Mouse (Mus musculus): ENCODE data around the gene Fam89a. TPM values are rescaled to one million over a fixed set of nuclear protein-coding genes. Genes with fewer than 3 reads are reported as not detected.

The Fam89a gene
- polyA plus RNA-seq, 1 experiment = not detected

GRCm38 (mm10) chr8:124715736-124716135 lies 35.9 kb downstream of the Fam89a start:
- WGBS = 93% methylated on average over 8 of the region's 8 CpGs
- Histone ChIP-seq H3K4me3 (replicated peaks; ENCODE audit: control insufficient read depth, low read depth, low read length) (no peak overlapping the region), H3K27ac (ENCODE audit: control insufficient read depth, insufficient read depth, low read depth, low read length, poor library complexity) (no peak overlapping the region), H3K4me1 (ENCODE audit: control insufficient read depth, insufficient read depth, low read length) (no peaks in the 10 kb centered on the region; the same call in 1 of the 2 replicates)
- TF ChIP-seq POLR2A (IDR thresholded peaks at IDR 0.05; ENCODE audit: borderline replicate concordance, control insufficient read depth, low read depth, low read length) (no peak), CTCF (IDR thresholded peaks at IDR 0.05; ENCODE audit: control insufficient read depth, insufficient read depth, low read length) (no peak)

- Histone ChIP-seq H3K27ac (ENCODE audit: control insufficient read depth, insufficient read depth, low read depth, low read length, poor library complexity) (no peak overlapping the region), H3K4me3 (replicated peaks; ENCODE audit: control insufficient read depth, low read depth, low read length) (no peak overlapping the region), H3K4me1 (ENCODE audit: control insufficient read depth, insufficient read depth, low read length) (no peaks in the 10 kb centered on the region; the same call in 1 of the 2 replicates)
- TF ChIP-seq CTCF (IDR thresholded peaks at IDR 0.05; ENCODE audit: control insufficient read depth, insufficient read depth, low read length) (no peak), POLR2A (IDR thresholded peaks at IDR 0.05; ENCODE audit: borderline replicate concordance, control insufficient read depth, low read depth, low read length) (no peak)
- 53% methylated on average over 6 of the region's 6 CpGs for WGBS
Measured at GRCm38 (mm10) chr8:124713207-124713606, 38.4 kb downstream of the Fam89a start.

GRCm38 (mm10) chr8:124705823-124706222 lies 45.8 kb downstream of the Fam89a start:
- Histone ChIP-seq H3K27ac (ENCODE audit: control insufficient read depth, insufficient read depth, low read depth, low read length, poor library complexity) (no peak overlapping the region), H3K4me3 (replicated peaks; ENCODE audit: control insufficient read depth, low read depth, low read length) (no peak overlapping the region), H3K4me1 (ENCODE audit: control insufficient read depth, insufficient read depth, low read length) (peaks cover 5% of the 10 kb centered on the region)
- TF ChIP-seq CTCF (IDR thresholded peaks at IDR 0.05; ENCODE audit: control insufficient read depth, insufficient read depth, low read length) = no peak
- no peak for TF ChIP-seq POLR2A (IDR thresholded peaks at IDR 0.05; ENCODE audit: borderline replicate concordance, control insufficient read depth, low read depth, low read length)
- WGBS = 94% methylated on average over 8 of the region's 8 CpGs

GRCm38 (mm10) chr8:124704376-124704775 lies 47.3 kb downstream of the Fam89a start:
- WGBS = 90% methylated on average over 4 of the region's 4 CpGs
- TF ChIP-seq POLR2A (IDR thresholded peaks at IDR 0.05; ENCODE audit: borderline replicate concordance, control insufficient read depth, low read depth, low read length) (no peak), CTCF (IDR thresholded peaks at IDR 0.05; ENCODE audit: control insufficient read depth, insufficient read depth, low read length) (no peak)
- Histone ChIP-seq H3K27ac (ENCODE audit: control insufficient read depth, insufficient read depth, low read depth, low read length, poor library complexity) (no peak overlapping the region), H3K4me1 (ENCODE audit: control insufficient read depth, insufficient read depth, low read length) (peaks cover 11% of the 10 kb centered on the region), H3K4me3 (replicated peaks; ENCODE audit: control insufficient read depth, low read depth, low read length) (no peak overlapping the region)

GRCm38 (mm10) chr8:124703526-124703925 lies 48.1 kb downstream of the Fam89a start:
- Histone ChIP-seq H3K4me3 (replicated peaks; ENCODE audit: control insufficient read depth, low read depth, low read length) (no peak overlapping the region), H3K27ac (ENCODE audit: control insufficient read depth, insufficient read depth, low read depth, low read length, poor library complexity) (no peak overlapping the region), H3K4me1 (ENCODE audit: control insufficient read depth, insufficient read depth, low read length) (peaks cover 11% of the 10 kb centered on the region)
- 84% methylated on average over 4 of the region's 4 CpGs for WGBS
- no peak for TF ChIP-seq CTCF (IDR thresholded peaks at IDR 0.05; ENCODE audit: control insufficient read depth, insufficient read depth, low read length)
- TF ChIP-seq POLR2A (IDR thresholded peaks at IDR 0.05; ENCODE audit: borderline replicate concordance, control insufficient read depth, low read depth, low read length) = no peak

- H3K4me1 ChIP-seq (ENCODE audit: control insufficient read depth, insufficient read depth, low read length) = peaks cover 11% of the 10 kb centered on the region
- H3K4me3 ChIP-seq (replicated peaks; ENCODE audit: control insufficient read depth, low read depth, low read length) = no peak overlapping the region
- no peak overlapping the region; the same call in 1 of the 2 replicates for H3K27ac ChIP-seq (ENCODE audit: control insufficient read depth, insufficient read depth, low read depth, low read length, poor library complexity)
- TF ChIP-seq POLR2A (IDR thresholded peaks at IDR 0.05; ENCODE audit: borderline replicate concordance, control insufficient read depth, low read depth, low read length) (no peak), CTCF (IDR thresholded peaks at IDR 0.05; ENCODE audit: control insufficient read depth, insufficient read depth, low read length) (no peak)
- whole genome bisulfite sequencing = 74% methylated on average over 3 of the region's 3 CpGs
Measured at GRCm38 (mm10) chr8:124702183-124702582, 49.4 kb downstream of the Fam89a start.

- Histone ChIP-seq H3K27ac (ENCODE audit: control insufficient read depth, insufficient read depth, low read depth, low read length, poor library complexity) (peak overlapping the region; percentile 83), H3K4me3 (replicated peaks; ENCODE audit: control insufficient read depth, low read depth, low read length) (no peak overlapping the region), H3K4me1 (ENCODE audit: control insufficient read depth, insufficient read depth, low read length) (peaks cover 11% of the 10 kb centered on the region)
- 0 out of 2 replicates have a peak, but pooled peaks have one; percentile 27 for TF ChIP-seq POLR2A (IDR thresholded peaks at IDR 0.05; ENCODE audit: borderline replicate concordance, control insufficient read depth, low read depth, low read length)
- TF ChIP-seq CTCF (IDR thresholded peaks at IDR 0.05; ENCODE audit: control insufficient read depth, insufficient read depth, low read length) = peak; percentile 26; the same call in 1 of the 2 replicates
- 25% methylated on average over 9 of the region's 9 CpGs for WGBS
Measured at GRCm38 (mm10) chr8:124701023-124701422, 50.6 kb downstream of the Fam89a start.

GRCm38 (mm10) chr8:124700271-124700670 lies 51.4 kb downstream of the Fam89a start:
- WGBS = 83% methylated on average over 5 of the region's 5 CpGs
- Histone ChIP-seq H3K4me3 (replicated peaks; ENCODE audit: control insufficient read depth, low read depth, low read length) (no peak overlapping the region), H3K27ac (ENCODE audit: control insufficient read depth, insufficient read depth, low read depth, low read length, poor library complexity) (peak overlapping the region; percentile 70), H3K4me1 (ENCODE audit: control insufficient read depth, insufficient read depth, low read length) (peaks cover 11% of the 10 kb centered on the region)
- no peak for TF ChIP-seq POLR2A (IDR thresholded peaks at IDR 0.05; ENCODE audit: borderline replicate concordance, control insufficient read depth, low read depth, low read length)
- TF ChIP-seq CTCF (IDR thresholded peaks at IDR 0.05; ENCODE audit: control insufficient read depth, insufficient read depth, low read length) = no peak
